Mouse (Mus musculus) heart, adult 2 months (tissue): Measurements from ENCODE around the gene Tmem170b. TPM values are rescaled to one million over a fixed set of nuclear protein-coding genes. Genes with fewer than 3 reads are reported as not detected.
"Not testable (repeated sequence)": the region's sequence is repeated elsewhere in the genome, so short reads cannot be mapped to it uniquely, and the experiment has no call there.

ENCODE experiments used
- DNase-seq, 2 experiments: peaks; one replicate each; pipeline ENCODE4 v3.0.0; 2021
- H3K27ac ChIP-seq: fragments of 200-600 bp; 2 replicates; pipeline ENCODE4 v1.8.1; 2022
- H3K27me3 ChIP-seq: fragments of 200-500 bp; 2 replicates; pipeline ENCODE4 v1.6.1; 2012; ENCODE audit warnings: mild to moderate bottlenecking, low read length, inconsistent platforms, mixed read lengths; ENCODE audit not compliant: control insufficient read depth, insufficient read depth
- H3K36me3 ChIP-seq: fragments of 200-500 bp; 2 replicates; pipeline ENCODE4 v1.6.1; 2012; ENCODE audit warnings: low read length, inconsistent platforms; ENCODE audit not compliant: control insufficient read depth, insufficient read depth
- H3K4me1 ChIP-seq: fragments of 200-500 bp; 2 replicates; pipeline ENCODE4 v1.6.1; 2011; ENCODE audit warnings: low read length; ENCODE audit not compliant: control insufficient read depth, insufficient read depth
- H3K4me3 ChIP-seq: fragments of 200-600 bp; 2 replicates; pipeline ENCODE4 v1.8.1; 2022
- H3K79me2 ChIP-seq: fragments of 200-500 bp; replicated peaks from 2 replicates; pipeline ENCODE4 v1.6.1; 2012; ENCODE audit warnings: mild to moderate bottlenecking, inconsistent platforms, low read length, moderate library complexity, mixed read lengths; ENCODE audit not compliant: control insufficient read depth, insufficient read depth
- H3K9ac ChIP-seq: fragments of 200-500 bp; 2 replicates; pipeline ENCODE4 v1.6.1; 2012; ENCODE audit warnings: low read depth, mild to moderate bottlenecking, control low read depth, inconsistent platforms, low read length, mixed read lengths
- CTCF ChIP-seq: fragments of 200-600 bp; IDR thresholded peaks from 2 replicates; pipeline ENCODE4 v1.8.1; 2022; ENCODE audit warnings: antibody characterized with exemption, mild to moderate bottlenecking, moderate library complexity
- EP300 ChIP-seq: fragments of 200-500 bp; IDR thresholded peaks from 2 replicates; pipeline ENCODE4 v1.6.1; 2011; ENCODE audit warnings: low read depth, low read length, control low read depth; ENCODE audit not compliant: insufficient read depth
- POLR2A ChIP-seq: fragments of 200-500 bp; IDR thresholded peaks from 2 replicates; pipeline ENCODE4 v1.6.1; 2011; ENCODE audit warnings: mild to moderate bottlenecking, low read depth, low read length, control low read depth; ENCODE audit not compliant: insufficient read depth
- WGBS: fragments of 180-500 bp; shearing (Covaris S2); methylation state at CpG from one replicate; pipeline ENCODE4 v1.1.7; 2018; 5-methylcytosine and 5-hydroxymethylcytosine counted together
- intact Hi-C: fragments of 180-260 bp; cut with DNase I; formaldehyde crosslinking; loops from one replicate; pipeline ENCODE4 v1.15.1; 2025
- polyA plus RNA-seq: library from polyadenylated mRNA; depleted of rRNA; stranded (reverse); fragments of >200 nt; gene quantifications from 2 replicates; pipeline ENCODE4 v1.2.3, GENCODE M21; 2012
- total RNA-seq, 2 experiments: library from RNA; stranded (reverse); gene quantifications; 2 replicates each; pipeline ENCODE4 v1.2.3; 2021

Gene Tmem170b
- total and polyA plus RNA-seq, 3 experiments, result 3.6 to 27.1 (median 22.0) TPM

DNA sequence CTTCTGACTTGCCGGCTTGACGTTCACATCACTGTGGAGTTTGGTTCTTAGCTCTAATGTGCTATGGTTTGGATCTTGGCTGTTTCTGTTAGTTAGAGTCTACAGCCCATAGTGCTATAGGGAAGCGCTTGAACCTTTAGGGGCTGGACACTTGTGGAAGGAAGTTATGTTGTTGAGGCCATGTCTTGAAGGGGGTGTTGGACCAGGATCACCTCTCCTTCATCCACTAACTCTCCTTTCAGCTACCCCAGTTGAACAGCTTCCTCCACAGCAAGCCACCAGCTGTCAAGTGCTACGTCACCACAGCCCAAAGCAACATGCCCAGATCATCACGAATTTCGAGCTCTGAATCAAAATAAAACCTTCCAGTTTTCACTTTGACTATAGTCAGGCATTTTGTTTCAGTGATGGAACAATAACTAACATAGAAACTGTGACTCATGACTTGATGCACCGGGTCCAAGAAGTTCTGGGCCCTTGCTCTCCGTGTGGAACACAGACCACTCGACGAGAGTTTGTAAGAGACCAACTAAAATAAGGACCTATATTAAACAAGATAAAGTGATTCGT, 65.5 kb downstream of the Tmem170b start:
- no peak overlapping the region for H3K4me3 ChIP-seq
- no peaks in the 10 kb centered on the region for H3K79me2 ChIP-seq
- no peaks in the 10 kb centered on the region for H3K27me3 ChIP-seq
- 81% methylated on average over 11 of the region's 11 CpGs for WGBS
- peaks cover 10% of the 10 kb centered on the region for H3K4me1 ChIP-seq
- no peak overlapping the region for H3K9ac ChIP-seq
- peaks cover 2% of the 10 kb centered on the region; the same call in 1 of the 2 replicates for H3K36me3 ChIP-seq
- intact Hi-C loops, result no loop called here
- H3K27ac ChIP-seq, result peak overlapping the region; percentile 41
- TF ChIP-seq POLR2A (no peak), CTCF (no peak), EP300 (no peak)
- no peak for DNase-seq

DNA sequence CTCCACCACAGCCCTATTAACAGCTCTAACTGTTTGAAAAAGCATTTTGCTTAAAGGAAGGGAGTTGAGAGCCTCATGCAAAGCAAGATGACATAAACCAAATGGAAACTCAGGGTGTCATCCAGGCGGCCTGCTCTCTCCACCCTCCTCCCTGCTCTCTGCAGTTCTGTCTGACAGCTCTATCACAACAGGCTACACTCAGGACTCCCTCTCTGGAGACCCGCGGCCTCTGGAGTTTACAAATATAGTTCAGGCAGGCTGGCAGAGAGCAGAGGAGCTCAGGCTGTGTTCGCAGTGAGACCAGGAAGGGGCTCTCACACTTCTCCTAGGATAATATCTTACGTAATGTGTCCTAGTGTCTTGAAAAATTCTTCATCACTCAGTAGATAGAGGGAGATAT, 67.2 kb downstream of the Tmem170b start:
- H3K9ac ChIP-seq, H3K27me3 ChIP-seq, H3K4me3 ChIP-seq, DNase-seq, intact Hi-C loops, H3K36me3 ChIP-seq, H3K79me2 ChIP-seq: not testable (repeated sequence)
- WGBS, result 40% methylated on average over 5 of the region's 5 CpGs
- Histone ChIP-seq H3K27ac (peak overlapping the region; percentile 62), H3K4me1 (peaks cover 10% of the 10 kb centered on the region)

DNA sequence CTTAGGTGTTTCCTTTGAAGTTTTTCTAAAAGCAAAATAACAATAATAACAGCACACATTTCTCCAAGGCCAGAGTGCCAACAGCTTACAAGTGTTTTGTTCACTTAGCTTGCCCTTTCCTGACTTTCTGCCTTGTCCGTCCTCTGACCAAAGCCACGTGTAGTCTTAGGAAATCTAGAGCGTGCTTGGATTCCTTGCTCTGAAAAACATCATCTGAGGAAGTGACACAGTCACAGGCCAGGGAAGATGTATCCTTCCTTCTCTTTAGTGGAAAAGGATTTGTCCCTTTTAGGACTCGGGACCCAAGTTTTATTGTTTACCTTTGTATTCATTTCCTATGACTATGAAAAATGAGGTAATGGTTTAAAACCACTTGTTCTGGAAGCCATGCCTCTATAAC, 67.8 kb downstream of the Tmem170b start:
- Histone ChIP-seq H3K4me3 (no peak overlapping the region), H3K4me1 (peaks cover 10% of the 10 kb centered on the region), H3K9ac (no peak overlapping the region), H3K79me2 (no peaks in the 10 kb centered on the region), H3K27ac (peak overlapping the region; percentile 62), H3K36me3 (peaks cover 2% of the 10 kb centered on the region; the same call in 1 of the 2 replicates), H3K27me3 (no peaks in the 10 kb centered on the region)
- TF ChIP-seq POLR2A (no peak), CTCF (no peak), EP300 (no peak)
- intact Hi-C loops, result no loop called here
- WGBS, result 59% methylated on average over 4 of the region's 4 CpGs
- no peak for DNase-seq

DNA sequence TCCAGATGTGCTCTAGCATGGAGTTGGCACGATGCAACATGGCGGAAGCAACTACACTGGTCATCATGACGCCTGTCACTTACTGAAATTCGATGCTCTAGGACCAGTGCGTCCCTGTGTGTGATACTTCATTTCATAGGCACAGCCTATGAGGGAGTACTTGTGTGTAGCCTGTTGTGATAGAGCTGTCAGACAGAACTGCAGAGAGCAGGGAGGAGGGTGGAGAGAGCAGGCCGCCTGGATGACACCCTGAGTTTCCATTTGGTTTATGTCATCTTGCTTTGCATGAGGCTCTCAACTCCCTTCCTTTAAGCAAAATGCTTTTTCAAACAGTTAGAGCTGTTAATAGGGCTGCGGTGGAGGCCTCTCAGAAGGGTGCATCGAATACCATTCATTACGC, 68.9 kb downstream of the Tmem170b start:
- DNase-seq, H3K9ac ChIP-seq, H3K27ac ChIP-seq, H3K79me2 ChIP-seq, intact Hi-C loops, H3K27me3 ChIP-seq, H3K4me3 ChIP-seq, H3K36me3 ChIP-seq: not testable (repeated sequence)
- H3K4me1 ChIP-seq, result peaks cover 10% of the 10 kb centered on the region
- 91% methylated on average over 9 of the region's 9 CpGs for WGBS

DNA sequence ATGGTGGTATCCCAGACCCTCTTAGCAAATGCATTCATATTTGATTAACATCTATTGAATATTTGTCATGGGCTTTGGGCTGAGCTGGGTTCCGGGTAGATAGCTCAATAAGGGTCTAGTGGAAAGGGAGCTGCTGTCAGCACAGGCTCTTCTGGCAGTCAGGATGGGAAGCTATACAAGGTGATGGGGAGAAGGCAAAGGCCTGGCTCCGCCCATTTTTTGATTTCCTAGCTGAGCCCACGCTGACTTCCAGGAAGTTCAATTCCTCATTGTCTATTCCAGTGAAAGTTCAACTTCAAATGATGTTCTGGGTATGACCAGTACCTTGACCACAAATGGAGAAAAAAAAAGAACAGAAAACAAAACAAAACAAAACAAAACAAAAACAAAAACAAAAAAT, 69.8 kb downstream of the Tmem170b start:
- Histone ChIP-seq H3K9ac (no peak overlapping the region), H3K36me3 (peaks cover under 1% of the 10 kb centered on the region; the same call in 1 of the 2 replicates), H3K79me2 (no peaks in the 10 kb centered on the region), H3K27ac (no peak overlapping the region), H3K4me1 (peaks cover 5% of the 10 kb centered on the region; the same call in 1 of the 2 replicates), H3K27me3 (no peaks in the 10 kb centered on the region), H3K4me3 (no peak overlapping the region)
- intact Hi-C loops, result no loop called here
- no peak for DNase-seq
- WGBS, result 87% methylated on average over 3 of the region's 3 CpGs
- TF ChIP-seq EP300, result no peak
- TF ChIP-seq POLR2A, result no peak
- no peak for TF ChIP-seq CTCF

GRCm38 (mm10) chr13:41675966-41676835, 70.5 kb downstream of the Tmem170b start:
- H3K4me3 ChIP-seq, result no peak overlapping the region
- H3K27me3 ChIP-seq, result no peaks in the 10 kb centered on the region
- WGBS, result 92% methylated on average over 9 of the region's 9 CpGs
- H3K4me1 ChIP-seq, result peaks cover under 1% of the 10 kb centered on the region; the same call in 1 of the 2 replicates
- intact Hi-C loops, result no loop called here
- no peaks in the 10 kb centered on the region for H3K79me2 ChIP-seq
- no peak for TF ChIP-seq EP300
- TF ChIP-seq CTCF, result no peak
- H3K36me3 ChIP-seq, result no peaks in the 10 kb centered on the region
- no peak for DNase-seq
- no peak overlapping the region for H3K9ac ChIP-seq
- no peak overlapping the region for H3K27ac ChIP-seq
